Mouse (Mus musculus) embryonic facial prominence, embryonic 14.5 days (tissue): ENCODE measurements at regions not wholly inside any gene's neighbourhood (a gene's known extent, or its start where the extent isn't known, plus 50 kb on each side); places are given as distances from the start of the nearest gene placed in this dataset.
A peak's percentile ranks its signal among the peaks of the same experiment; 100 is the strongest.
"Not testable (repeated sequence)": the region's sequence is repeated elsewhere in the genome, so short reads cannot be mapped to it uniquely, and the experiment has no call there.

ENCODE experiments used
- ATAC-seq: fragments of 200-750 bp; cut with Nextera tagmentation; 2 replicates; pipeline ENCODE4 v1.8.0; 2017; ENCODE audit warnings: low read depth, moderate number of reproducible peaks, moderate TSS enrichment
- DNase-seq: peaks from one replicate; pipeline ENCODE4 v3.0.0-alpha.2; 2015; ENCODE audit warnings: low spot score
- H3K27ac ChIP-seq: fragments of 300-500 bp; sonication (generic); replicated peaks from 2 replicates; pipeline ENCODE4 v1.5.1; 2014; ENCODE audit warnings: low read depth, mild to moderate bottlenecking, low read length, moderate library complexity
- H3K27me3 ChIP-seq: fragments of 300-500 bp; sonication (generic); replicated peaks from 2 replicates; pipeline ENCODE4 v1.6.1; 2014; ENCODE audit warnings: low read length; ENCODE audit not compliant: control insufficient read depth, insufficient read depth
- H3K36me3 ChIP-seq: fragments of 300-500 bp; sonication (generic); 2 replicates; pipeline ENCODE4 v1.6.1; 2014; ENCODE audit warnings: low read length, mixed read lengths; ENCODE audit not compliant: control insufficient read depth, insufficient read depth
- H3K4me1 ChIP-seq: fragments of 300-500 bp; sonication (generic); 2 replicates; pipeline ENCODE4 v1.6.1; 2014; ENCODE audit warnings: antibody characterized with exemption, low read length; ENCODE audit not compliant: control insufficient read depth, insufficient read depth
- H3K4me2 ChIP-seq: fragments of 300-500 bp; sonication (generic); 2 replicates; pipeline ENCODE4 v1.6.1; 2014; ENCODE audit warnings: low read depth, mild to moderate bottlenecking, low read length, moderate library complexity, mixed read lengths
- H3K4me3 ChIP-seq: fragments of 300-500 bp; sonication (generic); 2 replicates; pipeline ENCODE4 v1.5.1; 2014; ENCODE audit warnings: low read depth, mild to moderate bottlenecking, low read length
- H3K9ac ChIP-seq: fragments of 300-500 bp; sonication (generic); 2 replicates; pipeline ENCODE4 v1.6.1; 2014; ENCODE audit warnings: low read depth, mild to moderate bottlenecking, low read length, moderate library complexity, mixed read lengths
- H3K9me3 ChIP-seq: fragments of 300-500 bp; sonication (generic); 2 replicates; pipeline ENCODE4 v1.6.1; 2016; ENCODE audit warnings: low read length; ENCODE audit not compliant: control insufficient read depth
- WGBS: fragments of 180-500 bp; shearing (Covaris S2); extraction: QIAGEN DNeasy Blood & Tissue Kit; methylation state at CpG from one replicate; pipeline ENCODE4 v1.1.7; 2014; 5-methylcytosine and 5-hydroxymethylcytosine counted together

DNA sequence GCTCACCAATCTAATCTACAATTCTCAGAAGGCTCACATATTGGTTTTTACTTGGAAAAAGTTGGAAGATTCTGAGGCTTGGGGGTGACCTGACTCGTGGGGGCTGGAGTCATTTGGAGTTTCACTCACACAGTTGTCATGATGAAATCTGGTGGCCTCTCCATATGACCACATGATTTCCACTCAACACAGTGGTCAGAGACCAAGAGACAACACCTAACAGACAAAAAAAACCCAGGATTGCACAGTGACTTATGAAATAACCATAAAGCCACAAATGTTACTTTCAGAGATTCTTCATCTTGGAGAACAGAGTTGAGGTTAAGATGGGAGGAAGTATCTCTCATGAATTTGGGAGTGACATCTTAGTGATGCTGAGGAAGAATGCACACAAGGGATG, 263.4 kb upstream of the Tgfbr2 start:
- DNase-seq (no peak), ATAC-seq (no peak)

DNA sequence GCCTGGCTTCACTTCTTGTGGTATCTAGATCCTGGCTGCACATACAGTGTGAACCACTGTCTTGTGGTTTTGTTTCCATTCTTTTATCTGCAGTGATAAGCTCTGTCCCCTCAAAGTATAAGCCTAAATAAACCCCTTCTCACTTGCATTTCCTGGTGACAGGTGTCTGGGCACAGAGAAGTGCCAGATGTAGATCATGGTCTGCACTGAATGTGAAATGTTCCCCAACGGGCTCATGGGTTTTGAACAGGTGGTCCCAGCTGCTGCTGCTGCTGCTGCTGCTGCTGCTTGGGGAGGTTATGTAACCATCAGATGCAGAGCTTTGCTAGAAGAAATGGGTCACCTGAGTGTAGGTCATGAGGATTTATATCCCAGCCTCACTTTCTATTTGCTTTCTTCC, 259.3 kb upstream of the Tgfbr2 start:
- no peak for DNase-seq
- H3K36me3 ChIP-seq: no peaks in the 10 kb centered on the region
- H3K27me3 ChIP-seq: no peaks in the 10 kb centered on the region
- H3K9me3 ChIP-seq: no peaks in the 10 kb centered on the region
- no peaks in the 10 kb centered on the region for H3K4me1 ChIP-seq
- ATAC-seq: no peak
- no peak overlapping the region for H3K27ac ChIP-seq
- H3K9ac ChIP-seq: no peak overlapping the region
- no peak overlapping the region for H3K4me3 ChIP-seq
- no peak overlapping the region for H3K4me2 ChIP-seq
- WGBS: 76% methylated on average over 1 of the region's 1 CpGs

More for the DNA sequence above, 263.4 kb upstream of the Tgfbr2 start:
- Histone ChIP-seq H3K36me3 (no peaks in the 10 kb centered on the region), H3K4me2 (no peak overlapping the region), H3K4me3 (no peak overlapping the region), H3K27ac (no peak overlapping the region), H3K27me3 (no peaks in the 10 kb centered on the region), H3K9ac (no peak overlapping the region), H3K9me3 (no peaks in the 10 kb centered on the region), H3K4me1 (no peaks in the 10 kb centered on the region)
- 68% methylated on average over 1 of the region's 1 CpGs for WGBS

DNA sequence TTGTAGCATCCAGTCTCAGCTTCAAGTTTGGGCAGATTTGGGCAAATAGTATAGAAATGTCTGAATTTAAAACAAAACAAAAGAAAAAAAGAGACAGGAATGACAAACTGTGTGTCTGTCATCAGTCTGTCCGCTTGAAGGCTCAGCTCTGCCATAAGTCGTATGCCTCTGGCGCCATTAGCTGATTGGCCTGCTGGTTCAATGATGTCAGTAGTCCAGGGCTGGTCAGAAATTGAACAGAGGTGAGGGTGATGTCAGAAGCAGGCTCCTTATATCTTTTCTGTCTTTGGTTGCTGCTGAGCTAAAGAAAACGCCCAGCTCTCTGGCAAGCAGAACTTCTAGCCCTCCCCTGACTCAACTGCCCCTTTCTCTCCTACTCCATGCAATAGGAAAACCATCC, 253.9 kb upstream of the Tgfbr2 start:
- Histone ChIP-seq H3K36me3 (no peaks in the 10 kb centered on the region), H3K4me1 (0 out of 2 replicates have a peak, but pooled peaks cover 3% of the 10 kb centered on the region), H3K4me3 (no peak overlapping the region), H3K27ac (no peak overlapping the region), H3K9ac (no peak overlapping the region), H3K9me3 (no peaks in the 10 kb centered on the region), H3K27me3 (no peaks in the 10 kb centered on the region), H3K4me2 (no peak overlapping the region)
- 89% methylated on average over 4 of the region's 4 CpGs for WGBS
- DNase-seq (no peak), ATAC-seq (no peak)

DNA sequence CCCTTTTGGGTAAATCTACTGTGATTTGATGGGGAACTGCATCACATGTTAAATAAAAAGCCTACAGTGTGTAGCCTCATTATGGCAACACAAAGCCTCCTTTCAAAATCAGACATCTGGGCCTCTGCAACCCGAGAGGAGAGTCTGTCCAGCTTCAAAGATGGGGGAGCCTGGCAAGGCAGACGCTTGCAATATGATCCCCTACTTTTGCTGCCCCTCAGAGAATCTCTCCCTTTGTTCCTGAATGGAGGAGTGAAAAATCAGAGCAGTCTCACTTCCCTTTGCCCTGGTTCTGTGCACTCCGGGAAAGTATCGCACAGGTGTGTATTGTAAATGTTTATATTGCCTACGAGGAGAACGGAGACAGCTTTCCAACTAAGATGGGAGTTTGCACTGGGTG, 253.3 kb upstream of the Tgfbr2 start:
- H3K27me3 ChIP-seq: no peaks in the 10 kb centered on the region
- 16% methylated on average over 6 of the region's 6 CpGs for WGBS
- H3K4me1 ChIP-seq: 0 out of 2 replicates have a peak, but pooled peaks cover 3% of the 10 kb centered on the region
- H3K9ac ChIP-seq: no peak overlapping the region
- ATAC-seq (peak; percentile 79), DNase-seq (peak; percentile 58)
- H3K27ac ChIP-seq: no peak overlapping the region
- H3K4me3 ChIP-seq: no peak overlapping the region
- H3K4me2 ChIP-seq: no peak overlapping the region
- no peaks in the 10 kb centered on the region for H3K36me3 ChIP-seq
- no peaks in the 10 kb centered on the region for H3K9me3 ChIP-seq

DNA sequence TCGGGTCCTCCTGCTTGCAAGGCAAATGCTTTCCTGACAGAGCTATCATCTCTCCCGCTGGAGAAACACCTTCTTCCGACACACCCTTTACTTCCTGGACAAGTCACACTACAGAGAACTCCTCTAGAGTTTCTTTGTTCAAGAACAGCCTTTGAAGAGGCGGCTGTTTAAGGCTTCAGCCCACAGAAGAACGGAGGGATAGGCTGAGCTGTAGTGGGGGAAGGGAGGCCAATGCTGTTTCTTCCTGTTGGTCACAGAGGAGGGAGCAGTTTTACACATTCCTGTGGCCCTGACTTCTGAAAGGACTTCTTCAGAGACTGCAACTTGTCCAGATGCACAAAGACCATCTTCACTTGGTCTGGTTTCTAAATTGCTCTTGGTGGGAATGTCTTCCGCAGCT, 252.1 kb upstream of the Tgfbr2 start:
- no peak overlapping the region for H3K4me2 ChIP-seq
- H3K4me3 ChIP-seq: no peak overlapping the region
- no peaks in the 10 kb centered on the region for H3K9me3 ChIP-seq
- H3K4me1 ChIP-seq: 0 out of 2 replicates have a peak, but pooled peaks cover 3% of the 10 kb centered on the region
- WGBS: 49% methylated on average over 6 of the region's 6 CpGs
- no peak overlapping the region for H3K27ac ChIP-seq
- ATAC-seq: no peak
- no peaks in the 10 kb centered on the region for H3K36me3 ChIP-seq
- no peak overlapping the region for H3K9ac ChIP-seq
- no peaks in the 10 kb centered on the region for H3K27me3 ChIP-seq
- peak; percentile 23 for DNase-seq

DNA sequence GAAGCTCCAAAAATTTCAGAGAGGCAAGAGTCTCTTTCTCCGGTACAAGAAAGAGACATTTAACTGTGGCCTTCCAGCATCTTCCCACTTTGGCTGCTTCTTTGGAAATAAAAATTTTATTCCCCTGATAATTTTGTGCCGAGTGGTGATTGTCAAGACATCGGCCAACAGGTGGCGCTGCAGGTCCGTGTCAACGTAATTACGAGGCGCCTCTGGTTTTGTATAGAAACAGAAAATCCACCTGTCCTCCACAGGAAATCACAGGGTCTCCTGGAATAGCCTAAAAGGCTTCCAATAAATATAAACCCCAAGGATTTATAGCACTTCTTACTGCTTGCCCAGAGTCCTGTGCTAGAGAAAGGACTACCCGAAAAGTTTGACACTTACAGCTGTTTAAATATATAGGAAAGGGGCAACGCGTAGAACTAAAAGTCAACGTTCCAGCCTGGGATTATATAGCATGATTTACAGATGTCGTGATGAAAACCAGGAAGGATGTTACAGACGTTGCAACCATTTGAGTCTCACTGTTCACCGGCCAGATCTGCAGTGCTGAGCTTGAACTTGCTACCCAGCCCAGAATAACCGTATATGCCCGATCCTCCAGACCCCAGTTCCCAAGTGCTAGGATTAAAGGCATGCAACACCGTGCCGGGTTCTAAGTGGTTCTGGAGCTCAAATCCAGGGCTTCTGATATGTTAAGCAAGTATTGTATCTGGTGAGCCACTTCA, 251.3 kb upstream of the Tgfbr2 start:
- DNase-seq (peak; percentile 92), ATAC-seq (no peak)
- Histone ChIP-seq H3K4me1 (0 out of 2 replicates have a peak, but pooled peaks cover 3% of the 10 kb centered on the region), H3K9me3 (no peaks in the 10 kb centered on the region), H3K36me3 (no peaks in the 10 kb centered on the region), H3K27ac (no peak overlapping the region), H3K4me3 (no peak overlapping the region), H3K9ac (no peak overlapping the region), H3K4me2 (no peak overlapping the region), H3K27me3 (no peaks in the 10 kb centered on the region)
- WGBS: 47% methylated on average over 19 of the region's 19 CpGs

DNA sequence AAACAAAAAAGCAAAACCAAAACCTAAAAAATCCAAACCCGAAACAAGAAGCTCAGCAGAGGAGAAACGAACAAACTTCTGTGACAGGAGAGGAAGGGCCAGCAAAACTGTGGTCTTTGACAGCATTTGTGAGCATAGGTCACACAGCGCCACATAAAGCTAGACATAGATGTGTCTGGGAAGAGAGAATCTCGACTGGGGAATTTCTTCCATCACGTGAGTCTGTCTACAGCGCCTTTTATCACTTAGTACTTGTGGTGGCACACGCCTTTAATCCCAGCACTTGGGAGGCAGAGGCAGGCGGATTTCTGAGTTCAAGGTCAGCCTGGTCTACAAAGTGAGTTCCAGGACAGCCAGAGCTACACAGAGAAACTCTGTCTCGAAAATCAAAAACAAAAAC, 250.2 kb upstream of the Tgfbr2 start:
- H3K36me3 ChIP-seq, H3K4me3 ChIP-seq, H3K4me2 ChIP-seq, H3K27ac ChIP-seq, H3K4me1 ChIP-seq, DNase-seq, H3K27me3 ChIP-seq, ATAC-seq, H3K9ac ChIP-seq, H3K9me3 ChIP-seq: not testable (repeated sequence)
- 80% methylated on average over 9 of the region's 9 CpGs for WGBS

DNA sequence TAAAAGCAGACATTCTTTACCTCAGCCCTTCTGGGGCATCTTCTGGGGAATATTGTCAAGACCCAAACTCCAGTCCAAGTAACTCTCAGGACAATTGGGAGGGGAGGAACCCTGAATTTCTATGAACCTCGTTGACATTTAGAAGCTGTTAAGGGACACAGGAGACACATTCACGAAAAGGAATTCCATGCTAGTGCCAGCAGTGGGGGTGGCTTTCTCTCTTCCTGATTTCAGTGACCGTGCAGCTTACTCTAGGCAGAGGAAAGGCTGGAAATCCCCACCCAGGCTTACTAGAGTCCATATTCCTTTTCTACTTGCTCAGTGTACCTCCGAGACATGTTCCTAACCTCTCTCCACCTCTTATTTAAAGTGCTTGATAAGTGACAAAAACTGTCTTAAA, 239.9 kb upstream of the Tgfbr2 start:
- H3K4me3 ChIP-seq: no peak overlapping the region
- DNase-seq: no peak
- no peak for ATAC-seq

DNA sequence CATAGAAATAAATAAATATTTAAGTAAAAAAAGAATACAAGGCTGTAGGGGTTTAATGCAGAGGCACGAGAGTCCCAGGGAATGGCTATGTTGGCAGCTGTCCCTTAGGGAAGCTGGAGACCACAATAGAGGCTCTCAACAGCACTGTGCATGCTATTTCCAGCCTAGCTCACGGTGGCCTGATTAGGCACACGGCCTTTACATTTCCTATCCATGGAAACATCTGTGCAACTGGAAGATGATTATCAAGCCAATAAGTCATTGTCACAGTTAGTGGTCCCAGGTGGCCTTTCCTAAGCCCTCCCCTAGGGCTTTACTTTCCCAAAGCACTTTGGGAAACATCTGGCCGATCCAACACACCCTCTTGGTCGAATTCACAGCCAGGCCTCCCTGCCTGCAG, 235.9 kb upstream of the Tgfbr2 start:
- ATAC-seq (no peak), DNase-seq (peak; percentile 41)
- H3K4me1 ChIP-seq: no peaks in the 10 kb centered on the region
- no peaks in the 10 kb centered on the region for H3K36me3 ChIP-seq
- H3K27ac ChIP-seq: no peak overlapping the region
- H3K9me3 ChIP-seq: 0 out of 2 replicates have a peak, but pooled peaks cover 5% of the 10 kb centered on the region
- 56% methylated on average over 5 of the region's 5 CpGs for WGBS
- no peak overlapping the region for H3K4me3 ChIP-seq
- H3K4me2 ChIP-seq: no peak overlapping the region
- H3K9ac ChIP-seq: no peak overlapping the region
- H3K27me3 ChIP-seq: no peaks in the 10 kb centered on the region

More for the DNA sequence above, 239.9 kb upstream of the Tgfbr2 start:
- H3K9ac ChIP-seq: no peak overlapping the region
- WGBS: 74% methylated on average over 4 of the region's 4 CpGs
- no peak overlapping the region for H3K27ac ChIP-seq
- H3K4me1 ChIP-seq: no peaks in the 10 kb centered on the region
- H3K4me2 ChIP-seq: no peak overlapping the region
- H3K36me3 ChIP-seq: no peaks in the 10 kb centered on the region
- no peaks in the 10 kb centered on the region for H3K27me3 ChIP-seq
- peaks cover 10% of the 10 kb centered on the region for H3K9me3 ChIP-seq
